Mouse (Mus musculus) adrenal gland, postnatal 10 days (tissue): ENCODE data around the gene Adar. TPM values are rescaled to one million over a fixed set of nuclear protein-coding genes. Genes with fewer than 3 reads are reported as not detected.
"Not testable (repeated sequence)": the region's sequence is repeated elsewhere in the genome, so short reads cannot be mapped to it uniquely, and the experiment has no call there.

Experiments
- DNase-seq: peaks from one replicate; pipeline ENCODE4 v3.0.0; 2021; ENCODE audit warnings: mixed read lengths
- total RNA-seq, 2 experiments: library from RNA; stranded (reverse); gene quantifications; 2 replicates each; pipeline ENCODE4 v1.2.3; 2021

Adar gene
- total RNA-seq, 2 experiments from 2014 or later: 19.5 to 25.3 TPM

- DNase-seq: no peak
Measured at GRCm38 (mm10) chr3:89794616-89795015, 79.8 kb downstream of the Adar start.

GRCm38 (mm10) chr3:89795746-89796145 is 80.9 kb downstream of the Adar start:
- DNase-seq: peak; percentile 38

- DNase-seq: no peak
Measured at GRCm38 (mm10) chr3:89796358-89796757, 81.5 kb downstream of the Adar start.

GRCm38 (mm10) chr3:89798518-89798917 is 83.7 kb downstream of the Adar start:
- DNase-seq: no peak

- DNase-seq: peak; percentile 42
Measured at GRCm38 (mm10) chr3:89799476-89799875, 84.7 kb downstream of the Adar start.

GRCm38 (mm10) chr3:89800078-89800477 is 85.3 kb downstream of the Adar start:
- DNase-seq: not testable (repeated sequence)

GRCm38 (mm10) chr3:89800774-89801506 is 86.1 kb downstream of the Adar start:
- DNase-seq: no peak

GRCm38 (mm10) chr3:89801507-89801847 is 86.7 kb downstream of the Adar start:
- DNase-seq: no peak

GRCm38 (mm10) chr3:89802876-89803275 is 88.1 kb downstream of the Adar start:
- DNase-seq: no peak

Other genes starting within 250 kb of the Adar start
- 1 to 10 TPM; 4.3 to 6.3 TPM for gene Kcnn3, start 194.9 kb upstream of the Adar start, total RNA-seq
- gene Chrnb2, start 49.6 kb downstream of the Adar start, total RNA-seq: 1 to 10 TPM; 3.5 to 5.0 TPM
- 10 to 100 TPM; 52.4 to 55.4 TPM for gene Ube2q1, start 58.6 kb downstream of the Adar start, total RNA-seq
- 10 to 100 TPM; 14.9 to 17.5 TPM for gene She, start 116.3 kb downstream of the Adar start, total RNA-seq
- 10 to 100 TPM in 1 of 2 experiments, 1 to 10 TPM in 1; 7.2 to 17.2 TPM for gene Il6ra, start 198.2 kb downstream of the Adar start, total RNA-seq
- 10 to 100 TPM; 44.3 to 52.3 TPM for gene Atp8b2, start 248.5 kb downstream of the Adar start, total RNA-seq